Mouse (Mus musculus): ENCODE results near the gene Gm20662. TPM values are rescaled to one million over a fixed set of nuclear protein-coding genes. Genes with fewer than 3 reads are reported as not detected.

Gm20662 gene
- total RNA-seq, 2 experiments from 2014 or later, result not detected

- ATAC-seq (replicated peaks; ENCODE audit: low FRiP score, poor library complexity, severe bottlenecking), result no peak
These were observed 75.7 kb downstream of the Gm20662 start for GRCm38 (mm10) chr9:108071801-108072200.

GRCm38 (mm10) chr9:108072481-108072924 is 76.4 kb downstream of the Gm20662 start:
- ATAC-seq (replicated peaks; ENCODE audit: low FRiP score, poor library complexity, severe bottlenecking), result no peak

- no peak for ATAC-seq (replicated peaks; ENCODE audit: low FRiP score, poor library complexity, severe bottlenecking)
These were observed 77.2 kb downstream of the Gm20662 start for GRCm38 (mm10) chr9:108073141-108073930.

- ATAC-seq (replicated peaks; ENCODE audit: low FRiP score, poor library complexity, severe bottlenecking), result peak; percentile 70
These were observed 84.0 kb downstream of the Gm20662 start, which contains the start of gene Mst1 for GRCm38 (mm10) chr9:108080168-108080567. TSS of gene Mst1 (plus strand) at chr9:108080436.

GRCm38 (mm10) chr9:108082549-108082948 is 86.4 kb downstream of the Gm20662 start:
- peak; percentile 5 for ATAC-seq (replicated peaks; ENCODE audit: low FRiP score, poor library complexity, severe bottlenecking)

- peak; percentile 38 for ATAC-seq (replicated peaks; ENCODE audit: low FRiP score, poor library complexity, severe bottlenecking)
These were observed 86.9 kb downstream of the Gm20662 start, which contains the start of gene Rnf123 for GRCm38 (mm10) chr9:108082988-108083431. TSS of gene Rnf123 (minus strand) at chr9:108083346.

- ATAC-seq (replicated peaks; ENCODE audit: low FRiP score, poor library complexity, severe bottlenecking), result peak; percentile 26
These were observed 87.4 kb downstream of the Gm20662 start for GRCm38 (mm10) chr9:108083561-108083960.

- no peak for ATAC-seq (replicated peaks; ENCODE audit: low FRiP score, poor library complexity, severe bottlenecking)
These were observed 89.1 kb downstream of the Gm20662 start for GRCm38 (mm10) chr9:108085261-108085660.

GRCm38 (mm10) chr9:108090611-108091120 is 94.5 kb downstream of the Gm20662 start:
- ATAC-seq (replicated peaks; ENCODE audit: low FRiP score, poor library complexity, severe bottlenecking), result no peak

GRCm38 (mm10) chr9:108093586-108093985 is 97.4 kb downstream of the Gm20662 start:
- ATAC-seq (replicated peaks; ENCODE audit: low FRiP score, poor library complexity, severe bottlenecking), result no peak

- peak; percentile 70 for ATAC-seq (replicated peaks; ENCODE audit: low FRiP score, poor library complexity, severe bottlenecking)
These were observed 98.2 kb downstream of the Gm20662 start, which contains the start of gene Apeh for GRCm38 (mm10) chr9:108094184-108094941. TSS of gene Apeh (minus strand) at chr9:108094606.

Other genes with a start within 250 kb of the Gm20662 start
- 269 and 283 TPM in 2 replicates for gene Rbm5, start 225.4 kb upstream of the Gm20662 start, total RNA-seq (2015; ENCODE audit: low replicate concordance)
- gene Rbm5, start 225.4 kb upstream of the Gm20662 start, total RNA-seq (2017; ENCODE audit: low replicate concordance), result 374 and 383 TPM in 2 replicates
- gene Rbm6, start 123.1 kb upstream of the Gm20662 start, total RNA-seq (2015; ENCODE audit: low replicate concordance), result 176 and 204 TPM in 2 replicates
- gene Rbm6, start 123.1 kb upstream of the Gm20662 start, total RNA-seq (2017; ENCODE audit: low replicate concordance), result 216 and 260 TPM in 2 replicates
- gene Mon1a, start 108.2 kb upstream of the Gm20662 start, total RNA-seq (2015; ENCODE audit: low replicate concordance), result not detected in 2 replicates
- gene Mon1a, start 108.2 kb upstream of the Gm20662 start, total RNA-seq (2017; ENCODE audit: low replicate concordance), result 0.64 and 3.3 TPM in 2 replicates
- gene Mst1r, start 89.5 kb upstream of the Gm20662 start, total RNA-seq (2015; ENCODE audit: low replicate concordance), result not detected in 2 replicates
- not detected in 2 replicates for gene Mst1r, start 89.5 kb upstream of the Gm20662 start, total RNA-seq (2017; ENCODE audit: low replicate concordance)
- not detected in 2 replicates for gene Actl11, start 67.9 kb upstream of the Gm20662 start, total RNA-seq (2015; ENCODE audit: low replicate concordance)
- not detected in 2 replicates for gene Actl11, start 67.9 kb upstream of the Gm20662 start, total RNA-seq (2017; ENCODE audit: low replicate concordance)
- not detected in 2 replicates for gene Camkv, start 60.7 kb upstream of the Gm20662 start, total RNA-seq (2015; ENCODE audit: low replicate concordance)
- 0.13 TPM in 1 of 2 replicates, not detected in the other for gene Camkv, start 60.7 kb upstream of the Gm20662 start, total RNA-seq (2017; ENCODE audit: low replicate concordance)
- gene Traip, start 46.2 kb upstream of the Gm20662 start, total RNA-seq (2015; ENCODE audit: low replicate concordance), result 12.6 and 19.3 TPM in 2 replicates
- 50.4 and 51.5 TPM in 2 replicates for gene Traip, start 46.2 kb upstream of the Gm20662 start, total RNA-seq (2017; ENCODE audit: low replicate concordance)
- gene Uba7, start 20.8 kb upstream of the Gm20662 start, total RNA-seq (2015; ENCODE audit: low replicate concordance), result 365 and 400 TPM in 2 replicates
- 262 and 332 TPM in 2 replicates for gene Uba7, start 20.8 kb upstream of the Gm20662 start, total RNA-seq (2017; ENCODE audit: low replicate concordance)
- 1.1 TPM in 1 of 2 replicates, not detected in the other for gene Gm20661, start 13.3 kb upstream of the Gm20662 start, total RNA-seq (2015; ENCODE audit: low replicate concordance)
- 0.64 and 4.2 TPM in 2 replicates for gene Gm20661, start 13.3 kb upstream of the Gm20662 start, total RNA-seq (2017; ENCODE audit: low replicate concordance)
- gene Inka1, start 10.5 kb upstream of the Gm20662 start, total RNA-seq (2015; ENCODE audit: low replicate concordance), result 26.0 and 44.3 TPM in 2 replicates
- 34.4 and 43.8 TPM in 2 replicates for gene Inka1, start 10.5 kb upstream of the Gm20662 start, total RNA-seq (2017; ENCODE audit: low replicate concordance)
- gene Cdhr4, start 3.9 kb upstream of the Gm20662 start, total RNA-seq (2015; ENCODE audit: low replicate concordance), result 14.8 TPM in 1 of 2 replicates, not detected in the other
- gene Cdhr4, start 3.9 kb upstream of the Gm20662 start, total RNA-seq (2017; ENCODE audit: low replicate concordance), result 13.3 TPM in 1 of 2 replicates, not detected in the other
- 46.5 and 62.5 TPM in 2 replicates for gene Ip6k1, start 6.2 kb downstream of the Gm20662 start, total RNA-seq (2015; ENCODE audit: low replicate concordance)
- gene Ip6k1, start 6.2 kb downstream of the Gm20662 start, total RNA-seq (2017; ENCODE audit: low replicate concordance), result 71.1 and 159 TPM in 2 replicates
- gene Gmppb, start 52.9 kb downstream of the Gm20662 start, total RNA-seq (2015; ENCODE audit: low replicate concordance), result 5.8 and 5.9 TPM in 2 replicates
- 6.4 and 13.9 TPM in 2 replicates for gene Gmppb, start 52.9 kb downstream of the Gm20662 start, total RNA-seq (2017; ENCODE audit: low replicate concordance)
- gene Amigo3, start 56.8 kb downstream of the Gm20662 start, total RNA-seq (2015; ENCODE audit: low replicate concordance), result 2.2 TPM in 1 of 2 replicates, not detected in the other
- 1.1 and 3.6 TPM in 2 replicates for gene Amigo3, start 56.8 kb downstream of the Gm20662 start, total RNA-seq (2017; ENCODE audit: low replicate concordance)
- 22.0 and 63.3 TPM in 2 replicates for gene Mst1, start 84.1 kb downstream of the Gm20662 start, total RNA-seq (2015; ENCODE audit: low replicate concordance)
- 7.7 and 14.1 TPM in 2 replicates for gene Mst1, start 84.1 kb downstream of the Gm20662 start, total RNA-seq (2017; ENCODE audit: low replicate concordance)
- 1,337 and 1,464 TPM in 2 replicates for gene Rnf123, start 87.0 kb downstream of the Gm20662 start, total RNA-seq (2015; ENCODE audit: low replicate concordance)
- gene Rnf123, start 87.0 kb downstream of the Gm20662 start, total RNA-seq (2017; ENCODE audit: low replicate concordance), result 890 and 970 TPM in 2 replicates
- 265 and 389 TPM in 2 replicates for gene Apeh, start 98.3 kb downstream of the Gm20662 start, total RNA-seq (2015; ENCODE audit: low replicate concordance)
- 454 and 497 TPM in 2 replicates for gene Apeh, start 98.3 kb downstream of the Gm20662 start, total RNA-seq (2017; ENCODE audit: low replicate concordance)
- under 0.01 and 0.42 TPM in 2 replicates for gene Bsn, start 194.0 kb downstream of the Gm20662 start, total RNA-seq (2015; ENCODE audit: low replicate concordance)
- 1.5 TPM in 1 of 2 replicates, not detected in the other for gene Bsn, start 194.0 kb downstream of the Gm20662 start, total RNA-seq (2017; ENCODE audit: low replicate concordance)